In the genomic region with DNA sequence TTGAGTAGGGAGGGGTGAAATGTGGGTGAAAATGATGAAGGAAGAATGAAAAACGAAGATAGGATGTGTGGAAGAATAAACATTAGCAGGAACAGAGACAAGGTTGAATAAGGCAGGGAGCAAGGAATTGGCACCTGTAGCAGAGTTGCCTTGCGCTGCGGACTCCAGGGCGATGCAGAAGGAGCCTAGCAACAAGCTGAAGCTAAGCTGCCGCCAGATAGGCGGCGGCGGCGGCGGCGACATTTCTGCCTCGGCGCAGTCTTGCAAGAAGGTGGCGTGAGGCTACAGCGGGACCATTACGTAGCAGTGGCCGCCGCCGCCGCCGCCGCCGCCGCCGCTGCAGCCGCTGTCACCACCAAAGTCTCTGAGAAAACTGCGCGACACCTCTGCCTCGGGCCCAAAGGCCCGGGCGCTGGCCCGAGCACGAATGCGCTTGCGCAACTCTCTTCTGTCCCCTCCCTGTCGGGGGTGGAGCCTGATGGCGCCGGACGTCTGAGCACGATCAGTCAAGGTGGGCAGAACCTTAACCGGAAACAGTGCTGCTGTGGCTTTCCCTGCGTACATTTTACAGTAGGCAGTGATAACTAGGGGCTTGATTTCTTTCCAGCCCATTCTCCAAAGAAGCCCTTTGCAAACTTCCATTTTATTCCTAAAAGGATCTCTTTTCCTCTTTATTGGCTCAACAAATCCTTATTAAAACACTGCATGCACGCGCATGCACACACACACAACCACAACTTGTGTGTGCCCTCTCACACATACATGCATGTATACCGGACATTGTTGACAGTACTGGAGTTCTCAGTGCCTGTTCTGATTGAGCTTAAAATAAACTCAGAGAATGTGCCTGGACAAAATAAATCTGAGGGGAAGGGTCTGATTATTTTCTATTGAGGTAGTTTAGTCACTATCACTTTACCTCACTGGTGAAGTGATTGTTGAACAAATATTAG, we compare ENCODE assay signal across 8 mouse cellular contexts. TPM values are rescaled to one million over a fixed set of nuclear protein-coding genes. Genes with fewer than 3 reads are reported as not detected.
DNase-seq lines count a peak whose midpoint lies in the region; ATAC-seq lines count a peak whose summit lies in the region.

A gene (minus strand): TSS at position 424 of the 953 bp plus-strand sequence.

- no peaks in the 10 kb centered on the region for H3K9me3 ChIP-seq in heart, embryonic 14.5 days (ENCODE audit: control insufficient read depth, low read length)
- H3K9me3 ChIP-seq in liver, embryonic 13.5 days (replicated peaks) = no peaks in the 10 kb centered on the region
- H3K9me3 ChIP-seq in stomach, embryonic 16.5 days (replicated peaks; ENCODE audit: control insufficient read depth, low read length) = no peaks in the 10 kb centered on the region

- no peaks in the 10 kb centered on the region for H3K27me3 ChIP-seq in heart, embryonic 14.5 days (ENCODE audit: control insufficient read depth, insufficient read depth, low read length)
- H3K27me3 ChIP-seq in liver, embryonic 13.5 days = no peaks in the 10 kb centered on the region
- no peaks in the 10 kb centered on the region for H3K27me3 ChIP-seq in stomach, embryonic 16.5 days (ENCODE audit: control insufficient read depth, insufficient read depth, low read length)

- WGBS in heart, embryonic 14.5 days = 27% methylated on average over 39 of the region's 45 CpGs
- 13% methylated on average over 32 of the region's 45 CpGs for WGBS in liver, embryonic 13.5 days (ENCODE audit: insufficient replicate concordance)
- 18% methylated on average over 45 of the region's 45 CpGs for WGBS in stomach, embryonic 16.5 days

- peak; percentile 92 for DNase-seq in CD4-positive, CD25-positive, alpha-beta regulatory T cell, adult 2 months (ENCODE audit: low read depth, low spot score)
- DNase-seq in fibroblast of lung, adult 2 months (ENCODE audit: low read depth) = peak; percentile 36
- peak; percentile 90 for DNase-seq in kidney, postnatal 14 days
- peak; percentile 80 for DNase-seq in liver, embryonic 13.5 days
- peak; percentile 68 for DNase-seq in neural tube, embryonic 10.5 days (ENCODE audit: extremely low spot score, low spot score)

- 0 out of 2 replicates have a peak within 1 kb of the TSS, but pooled peaks have one; percentile 8 for H3K27ac ChIP-seq in brown adipose tissue, adult 24 weeks (replicated peaks; ENCODE audit: low read depth, low read length)
- peak within 1 kb of the TSS; percentile 33 to 59; a peak in 2 of 4 replicates for H3K27ac ChIP-seq in heart, embryonic 14.5 days (replicated peaks in 1 of 2; ENCODE audit: control insufficient read depth in 1 of 2, insufficient read depth in 1 of 2, low read depth in 2 of 2, low read length in 2 of 2)
- no peak within 1 kb of the TSS for H3K27ac ChIP-seq in liver, embryonic 13.5 days
- peak within 1 kb of the TSS; percentile 21; the same call in 1 of the 2 replicates for H3K27ac ChIP-seq in stomach, embryonic 16.5 days (ENCODE audit: low read length)

- 0 out of 2 replicates have a peak, but pooled peaks cover 5% of the 10 kb centered on the region for H3K36me3 ChIP-seq in heart, embryonic 14.5 days (ENCODE audit: control insufficient read depth, insufficient read depth, low read length)
- H3K36me3 ChIP-seq in liver, embryonic 13.5 days = no peaks in the 10 kb centered on the region
- no peaks in the 10 kb centered on the region for H3K36me3 ChIP-seq in stomach, embryonic 16.5 days (ENCODE audit: control insufficient read depth, insufficient read depth, low read length)

- H3K4me1 ChIP-seq in brown adipose tissue, adult 24 weeks (ENCODE audit: control insufficient read depth, insufficient read depth, insufficient read length, low read length) = no peaks in the 10 kb centered on the region; the same call in 1 of the 2 replicates
- no peaks in the 10 kb centered on the region for H3K4me1 ChIP-seq in heart, embryonic 14.5 days (ENCODE audit: control insufficient read depth in 2 of 2, insufficient read depth in 2 of 2, low read length in 2 of 2)
- no peaks in the 10 kb centered on the region for H3K4me1 ChIP-seq in liver, embryonic 13.5 days (replicated peaks)
- peaks cover 3% of the 10 kb centered on the region; the same call in 1 of the 2 replicates for H3K4me1 ChIP-seq in stomach, embryonic 16.5 days (ENCODE audit: control insufficient read depth, insufficient read depth, low read length)

- H3K4me2 ChIP-seq in heart, embryonic 14.5 days (ENCODE audit: low read length) = peak within 1 kb of the TSS; percentile 65
- H3K4me2 ChIP-seq in liver, embryonic 13.5 days = peak within 1 kb of the TSS; percentile 64
- H3K4me2 ChIP-seq in stomach, embryonic 16.5 days (ENCODE audit: low read depth, low read length) = peak within 1 kb of the TSS; percentile 55

- H3K4me3 ChIP-seq in brown adipose tissue, adult 24 weeks (ENCODE audit: insufficient read depth, low read depth, low read length) = peak within 1 kb of the TSS; percentile 68
- H3K4me3 ChIP-seq in heart, embryonic 14.5 days (ENCODE audit: control insufficient read depth in 1 of 2, insufficient read depth in 1 of 2, low read depth in 1 of 2, low read length in 2 of 2) = peak within 1 kb of the TSS; percentile 52 to 59
- peak within 1 kb of the TSS; percentile 60 for H3K4me3 ChIP-seq in liver, embryonic 13.5 days (replicated peaks)
- H3K4me3 ChIP-seq in stomach, embryonic 16.5 days (replicated peaks; ENCODE audit: low read length) = peak within 1 kb of the TSS; percentile 53

- H3K9ac ChIP-seq in heart, embryonic 14.5 days (ENCODE audit: low read length) = peak within 1 kb of the TSS; percentile 76
- H3K9ac ChIP-seq in liver, embryonic 13.5 days = peak within 1 kb of the TSS; percentile 54; the same call in 1 of the 2 replicates
- peak within 1 kb of the TSS; percentile 74 for H3K9ac ChIP-seq in stomach, embryonic 16.5 days (ENCODE audit: low read length)

- peak; percentile 89 for ATAC-seq in heart, embryonic 14.5 days (ENCODE audit: insufficient number of reproducible peaks, insufficient read depth, low FRiP score, low read depth)
- peak; percentile 99 for ATAC-seq in liver, embryonic 13.5 days (ENCODE audit: low read depth)
- peak; percentile 96 for ATAC-seq in stomach, embryonic 16.5 days (ENCODE audit: insufficient read depth, low FRiP score)

RNA-seq across cellular contexts. Expression of the gene that starts here (rescaled TPM):
- polyA plus RNA-seq in brown adipose tissue, adult 24 weeks (2012; ENCODE audit: insufficient read depth, insufficient read length, missing spikeins) = 16.4 and 19.7 TPM in 2 replicates
- 1.9 and 2.2 TPM in 2 replicates for polyA plus RNA-seq in heart, embryonic 14.5 days (2014; fragmentation: Nextera tagmentation; extraction: Ambion mirVana)
- polyA plus RNA-seq in liver, embryonic 13.5 days (2015; fragmentation: Nextera tagmentation; extraction: Ambion mirVana) = 0.52 and 0.59 TPM in 2 replicates
- 3.8 TPM in 2 replicates for polyA plus RNA-seq in stomach, embryonic 16.5 days (2015; fragmentation: Nextera tagmentation; extraction: Ambion mirVana)

Comparison
In these comparisons a context has a peak if more than half of its experiments do, and no peak if none do; other contexts are left out.
1. Peak in DNase-seq, ATAC-seq, H3K4me3 ChIP-seq, H3K9ac ChIP-seq and H3K4me2 ChIP-seq in liver, embryonic 13.5 days; RNA of the gene not detected or under 1 TPM.
2. DNase-seq: peak in every context shown above with its lines; median percentile 92 in CD4-positive, CD25-positive, alpha-beta regulatory T cell, adult 2 months; 90 in kidney, postnatal 14 days; 80 in liver, embryonic 13.5 days; 68 in neural tube, embryonic 10.5 days; 36 in fibroblast of lung, adult 2 months.